Mouse (Mus musculus): ENCODE data around the gene Tnfrsf14. TPM values are rescaled to one million over a fixed set of nuclear protein-coding genes. Genes with fewer than 3 reads are reported as not detected.

Tnfrsf14 gene
- total RNA-seq, 1 experiment: 0.85 TPM

GRCm38 (mm10) chr4:154965856-154966255 is 37.5 kb upstream of the Tnfrsf14 start:
- no peak overlapping the region for H3K9ac ChIP-seq (ENCODE audit: insufficient read depth, low read depth, low read length, poor library complexity, severe bottlenecking)

GRCm38 (mm10) chr4:154964581-154965235 is 36.3 kb upstream of the Tnfrsf14 start:
- Histone ChIP-seq H3K36me3 (ENCODE audit: control insufficient read depth, insufficient read depth, low read length, poor library complexity, severe bottlenecking) (peaks cover 17% of the 10 kb centered on the region), H3K4me3 (ENCODE audit: insufficient read depth in 1 of 2, low read depth in 1 of 2, low read length in 2 of 2, poor library complexity in 1 of 2, severe bottlenecking in 1 of 2) (peak overlapping the region; percentile 89 to 93), H3K27ac (ENCODE audit: insufficient read depth, low read depth, low read length, poor library complexity, severe bottlenecking) (no peak overlapping the region), H3K9me3 (ENCODE audit: control insufficient read depth, insufficient read depth, low read depth, low read length) (no peaks in the 10 kb centered on the region), H3K4me1 (ENCODE audit: control insufficient read depth in 2 of 2, insufficient read depth in 2 of 2, low read length in 2 of 2, poor library complexity in 1 of 2) (peaks cover 0 to 5% of the 10 kb centered on the region in 2 experiments; a peak in 1 of 4 replicates), H3K9ac (ENCODE audit: insufficient read depth, low read depth, low read length, poor library complexity, severe bottlenecking) (peak overlapping the region; percentile 94)
- no peak for DNase-seq (ENCODE audit: low read depth, low spot score)
- in situ Hi-C loops (cut with MboI; ENCODE audit: low sequenced_read_pairs in 2 of 2, unreplicated experiment in 2 of 2): no loop called here
- no peak for TF ChIP-seq MAFK (IDR thresholded peaks at IDR 0.05; ENCODE audit: insufficient read depth, low read depth, low read length)

More at GRCm38 (mm10) chr4:154965856-154966255, 37.5 kb upstream of the Tnfrsf14 start:
- H3K27ac ChIP-seq (ENCODE audit: insufficient read depth, low read depth, low read length, poor library complexity, severe bottlenecking): no peak overlapping the region
- H3K9me3 ChIP-seq (ENCODE audit: control insufficient read depth, insufficient read depth, low read depth, low read length): no peaks in the 10 kb centered on the region
- no peak for DNase-seq (ENCODE audit: low read depth, low spot score)
- peaks cover 28% of the 10 kb centered on the region for H3K36me3 ChIP-seq (ENCODE audit: control insufficient read depth, insufficient read depth, low read length, poor library complexity, severe bottlenecking)
- no peak for TF ChIP-seq CHD2 (IDR thresholded peaks at IDR 0.05; ENCODE audit: low read depth, low read length)
- no peak for TF ChIP-seq MAFK (IDR thresholded peaks at IDR 0.05; ENCODE audit: insufficient read depth, low read depth, low read length)
- no peak for TF ChIP-seq ZC3H11A (IDR thresholded peaks at IDR 0.05; ENCODE audit: borderline replicate concordance, low read depth, low read length)
- no peak for TF ChIP-seq ZNF384 (IDR thresholded peaks at IDR 0.05; ENCODE audit: low read depth, low read length)
- no peak overlapping the region for H3K4me3 ChIP-seq (ENCODE audit: insufficient read depth in 1 of 2, low read depth in 1 of 2, low read length in 2 of 2, poor library complexity in 1 of 2, severe bottlenecking in 1 of 2)
- in situ Hi-C loops (cut with MboI; ENCODE audit: low sequenced_read_pairs in 2 of 2, unreplicated experiment in 2 of 2): no loop called here
- peaks cover 0 to 3% of the 10 kb centered on the region in 2 experiments; a peak in 1 of 4 replicates for H3K4me1 ChIP-seq (ENCODE audit: control insufficient read depth in 2 of 2, insufficient read depth in 2 of 2, low read length in 2 of 2, poor library complexity in 1 of 2)

- TF ChIP-seq HCFC1 (IDR thresholded peaks at IDR 0.05; ENCODE audit: borderline replicate concordance, insufficient read depth, low read length): peak; percentile 81
- no peak for TF ChIP-seq MAFK (IDR thresholded peaks at IDR 0.05; ENCODE audit: insufficient read depth, low read depth, low read length)
- Histone ChIP-seq H3K4me3 (ENCODE audit: insufficient read depth in 1 of 2, low read depth in 1 of 2, low read length in 2 of 2, poor library complexity in 1 of 2, severe bottlenecking in 1 of 2) (peak within 1 kb of the TSS; percentile 89 to 93), H3K9ac (ENCODE audit: insufficient read depth, low read depth, low read length, poor library complexity, severe bottlenecking) (peak within 1 kb of the TSS; percentile 94), H3K4me1 (ENCODE audit: control insufficient read depth in 2 of 2, insufficient read depth in 2 of 2, low read length in 2 of 2, poor library complexity in 1 of 2) (peaks cover 0 to 5% of the 10 kb centered on the region in 2 experiments; a peak in 1 of 4 replicates), H3K27ac (ENCODE audit: insufficient read depth, low read depth, low read length, poor library complexity, severe bottlenecking) (peak within 1 kb of the TSS; percentile 80), H3K36me3 (ENCODE audit: control insufficient read depth, insufficient read depth, low read length, poor library complexity, severe bottlenecking) (peaks cover 10% of the 10 kb centered on the region), H3K9me3 (ENCODE audit: control insufficient read depth, insufficient read depth, low read depth, low read length) (no peaks in the 10 kb centered on the region)
- in situ Hi-C loops (cut with MboI; ENCODE audit: low sequenced_read_pairs in 2 of 2, unreplicated experiment in 2 of 2): no loop called here
- DNase-seq (ENCODE audit: low read depth, low spot score): no peak
Measured at GRCm38 (mm10) chr4:154963901-154964580, 35.7 kb upstream of the Tnfrsf14 start, which contains the start of gene Pank4. Gene Pank4, plus strand, starts transcription at chr4:154964123.

- H3K4me3 ChIP-seq (ENCODE audit: insufficient read depth in 1 of 2, low read depth in 1 of 2, low read length in 2 of 2, poor library complexity in 1 of 2, severe bottlenecking in 1 of 2): peak overlapping the region; percentile 9 to 93; a peak in 1 of 4 replicates
- in situ Hi-C loops (cut with MboI; ENCODE audit: low sequenced_read_pairs in 2 of 2, unreplicated experiment in 2 of 2): no loop called here
- TF ChIP-seq HCFC1 (IDR thresholded peaks at IDR 0.05; ENCODE audit: borderline replicate concordance, insufficient read depth, low read length) (no peak), CHD2 (IDR thresholded peaks at IDR 0.05; ENCODE audit: low read depth, low read length) (no peak)
- DNase-seq (ENCODE audit: low read depth, low spot score): no peak
- H3K9me3 ChIP-seq (ENCODE audit: control insufficient read depth, insufficient read depth, low read depth, low read length): no peaks in the 10 kb centered on the region
- no peak overlapping the region for H3K27ac ChIP-seq (ENCODE audit: insufficient read depth, low read depth, low read length, poor library complexity, severe bottlenecking)
- peaks cover 0 to 7% of the 10 kb centered on the region in 2 experiments; a peak in 1 of 4 replicates for H3K4me1 ChIP-seq (ENCODE audit: control insufficient read depth in 2 of 2, insufficient read depth in 2 of 2, low read length in 2 of 2, poor library complexity in 1 of 2)
- H3K36me3 ChIP-seq (ENCODE audit: control insufficient read depth, insufficient read depth, low read length, poor library complexity, severe bottlenecking): peaks cover 9% of the 10 kb centered on the region
- no peak overlapping the region for H3K9ac ChIP-seq (ENCODE audit: insufficient read depth, low read depth, low read length, poor library complexity, severe bottlenecking)
Measured at GRCm38 (mm10) chr4:154963190-154963836, 35.0 kb upstream of the Tnfrsf14 start.

Data from ES-E14 (cell line).